Mouse (Mus musculus): ENCODE results near the gene Phactr3. TPM values are rescaled to one million over a fixed set of nuclear protein-coding genes. Genes with fewer than 3 reads are reported as not detected.

Gene Phactr3
- polyA plus RNA-seq, 2 experiments = 0.02 to 0.13 TPM

- Histone ChIP-seq H3K9ac (replicated peaks) (no peak overlapping the region), H3K9me3 (ENCODE audit: control insufficient read depth, low read length) (no peaks in the 10 kb centered on the region), H3K36me3 (replicated peaks; ENCODE audit: control insufficient read depth, insufficient read depth, low read depth) (no peaks in the 10 kb centered on the region), H3K27me3 (ENCODE audit: control insufficient read depth, insufficient read depth, low read length) (peaks cover 14% of the 10 kb centered on the region), H3K4me3 (ENCODE audit: insufficient read depth in 1 of 2, low read depth in 2 of 2, low read length in 2 of 2) (no peak overlapping the region), H3K27ac (no peak overlapping the region), H3K4me1 (replicated peaks; ENCODE audit: control insufficient read depth in 2 of 2, insufficient read depth in 2 of 2, low read length in 1 of 2) (no peaks in the 10 kb centered on the region), H3K4me2 (ENCODE audit: low read depth) (no peak overlapping the region)
- DNase-seq (ENCODE audit: low read depth in 3 of 3, low spot score in 3 of 3) (no peak), ATAC-seq (ENCODE audit: insufficient read depth) (no peak)
- WGBS (ENCODE audit: insufficient replicate concordance) = 61% methylated on average over 1 of the region's 1 CpGs
- TF ChIP-seq CTCF (IDR thresholded peaks at IDR 0.05; ENCODE audit: low read depth) = no peak
- TF ChIP-seq EP300 (IDR thresholded peaks at IDR 0.05; ENCODE audit: low read depth) = no peak
Measured at GRCm38 (mm10) chr2:178143898-178144297, 25.1 kb downstream of the Phactr3 start.

GRCm38 (mm10) chr2:178149312-178149711 lies 30.5 kb downstream of the Phactr3 start:
- no peaks in the 10 kb centered on the region for H3K36me3 ChIP-seq (replicated peaks; ENCODE audit: control insufficient read depth, insufficient read depth, low read depth)
- H3K4me2 ChIP-seq (ENCODE audit: low read depth) = no peak overlapping the region
- H3K9me3 ChIP-seq (ENCODE audit: control insufficient read depth, low read length) = no peaks in the 10 kb centered on the region
- no peak overlapping the region for H3K27ac ChIP-seq
- TF ChIP-seq EP300 (IDR thresholded peaks at IDR 0.05; ENCODE audit: low read depth) = no peak
- TF ChIP-seq CTCF (IDR thresholded peaks at IDR 0.05; ENCODE audit: low read depth) = no peak
- H3K27me3 ChIP-seq (ENCODE audit: control insufficient read depth, insufficient read depth, low read length) = no peaks in the 10 kb centered on the region
- no peak overlapping the region for H3K9ac ChIP-seq (replicated peaks)
- H3K4me1 ChIP-seq (replicated peaks; ENCODE audit: control insufficient read depth in 2 of 2, insufficient read depth in 2 of 2, low read length in 1 of 2) = no peaks in the 10 kb centered on the region
- 28% methylated on average over 1 of the region's 1 CpGs for WGBS (ENCODE audit: insufficient replicate concordance)
- ATAC-seq (ENCODE audit: insufficient read depth) (no peak), DNase-seq (ENCODE audit: low read depth in 3 of 3, low spot score in 3 of 3) (no peak)
- no peak overlapping the region for H3K4me3 ChIP-seq (ENCODE audit: insufficient read depth in 1 of 2, low read depth in 2 of 2, low read length in 2 of 2)

- H3K9me3 ChIP-seq (ENCODE audit: control insufficient read depth, low read length) = no peaks in the 10 kb centered on the region
- no peak for DNase-seq (ENCODE audit: low read depth in 3 of 3, low spot score in 3 of 3)
- TF ChIP-seq CTCF (IDR thresholded peaks at IDR 0.05; ENCODE audit: low read depth) = no peak
- TF ChIP-seq EP300 (IDR thresholded peaks at IDR 0.05; ENCODE audit: low read depth) = no peak
- H3K27me3 ChIP-seq (ENCODE audit: control insufficient read depth, insufficient read depth, low read length) = no peaks in the 10 kb centered on the region
- no peak overlapping the region for H3K4me2 ChIP-seq (ENCODE audit: low read depth)
- H3K36me3 ChIP-seq (replicated peaks; ENCODE audit: control insufficient read depth, insufficient read depth, low read depth) = no peaks in the 10 kb centered on the region
- no peak overlapping the region for H3K4me3 ChIP-seq (ENCODE audit: insufficient read depth in 1 of 2, low read depth in 2 of 2, low read length in 2 of 2)
- no peak overlapping the region for H3K27ac ChIP-seq
- no peaks in the 10 kb centered on the region for H3K4me1 ChIP-seq (replicated peaks; ENCODE audit: control insufficient read depth in 2 of 2, insufficient read depth in 2 of 2, low read length in 1 of 2)
- WGBS (ENCODE audit: insufficient replicate concordance) = 71% methylated on average over 5 of the region's 5 CpGs
- ATAC-seq (ENCODE audit: insufficient read depth) = no peak
- H3K9ac ChIP-seq (replicated peaks) = no peak overlapping the region
Measured at GRCm38 (mm10) chr2:178150697-178151096, 31.9 kb downstream of the Phactr3 start.

GRCm38 (mm10) chr2:178153601-178154000 lies 34.8 kb downstream of the Phactr3 start:
- DNase-seq (ENCODE audit: low read depth in 3 of 3, low spot score in 3 of 3) (no peak), ATAC-seq (ENCODE audit: insufficient read depth) (no peak)
- Histone ChIP-seq H3K4me2 (ENCODE audit: low read depth) (no peak overlapping the region), H3K9ac (replicated peaks) (no peak overlapping the region), H3K36me3 (replicated peaks; ENCODE audit: control insufficient read depth, insufficient read depth, low read depth) (no peaks in the 10 kb centered on the region), H3K27ac (no peak overlapping the region), H3K4me3 (ENCODE audit: insufficient read depth in 1 of 2, low read depth in 2 of 2, low read length in 2 of 2) (no peak overlapping the region), H3K4me1 (replicated peaks; ENCODE audit: control insufficient read depth in 2 of 2, insufficient read depth in 2 of 2, low read length in 1 of 2) (no peaks in the 10 kb centered on the region), H3K9me3 (ENCODE audit: control insufficient read depth, low read length) (no peaks in the 10 kb centered on the region), H3K27me3 (ENCODE audit: control insufficient read depth, insufficient read depth, low read length) (no peaks in the 10 kb centered on the region)
- 64% methylated on average over 2 of the region's 2 CpGs for WGBS (ENCODE audit: insufficient replicate concordance)
- TF ChIP-seq CTCF (IDR thresholded peaks at IDR 0.05; ENCODE audit: low read depth) (no peak), EP300 (IDR thresholded peaks at IDR 0.05; ENCODE audit: low read depth) (no peak)

- no peak overlapping the region for H3K4me2 ChIP-seq (ENCODE audit: low read depth)
- no peaks in the 10 kb centered on the region for H3K9me3 ChIP-seq (ENCODE audit: control insufficient read depth, low read length)
- H3K4me1 ChIP-seq (replicated peaks; ENCODE audit: control insufficient read depth in 2 of 2, insufficient read depth in 2 of 2, low read length in 1 of 2) = no peaks in the 10 kb centered on the region
- no peak for ATAC-seq (ENCODE audit: insufficient read depth)
- H3K4me3 ChIP-seq (ENCODE audit: insufficient read depth in 1 of 2, low read depth in 2 of 2, low read length in 2 of 2) = no peak overlapping the region
- no peak for DNase-seq (ENCODE audit: low read depth in 3 of 3, low spot score in 3 of 3)
- WGBS (ENCODE audit: insufficient replicate concordance) = 55% methylated on average over 5 of the region's 5 CpGs
- H3K9ac ChIP-seq (replicated peaks) = no peak overlapping the region
- H3K27ac ChIP-seq = no peak overlapping the region
- H3K36me3 ChIP-seq (replicated peaks; ENCODE audit: control insufficient read depth, insufficient read depth, low read depth) = no peaks in the 10 kb centered on the region
- H3K27me3 ChIP-seq (ENCODE audit: control insufficient read depth, insufficient read depth, low read length) = no peaks in the 10 kb centered on the region
- TF ChIP-seq EP300 (IDR thresholded peaks at IDR 0.05; ENCODE audit: low read depth) (no peak), CTCF (IDR thresholded peaks at IDR 0.05; ENCODE audit: low read depth) (no peak)
Measured at GRCm38 (mm10) chr2:178154129-178154528, 35.4 kb downstream of the Phactr3 start.

Data from liver, embryonic 14.5 days (tissue).